Mouse (Mus musculus): ENCODE data around the gene Ulk4. TPM values are rescaled to one million over a fixed set of nuclear protein-coding genes. Genes with fewer than 3 reads are reported as not detected.

Gene Ulk4
- polyA plus RNA-seq, 1 experiment from 2014 or later: 198 TPM

GRCm38 (mm10) chr9:121030949-121031348 is 246.0 kb downstream of the Ulk4 start:
- peaks cover 5% of the 10 kb centered on the region for H3K4me1 ChIP-seq
- 59% methylated on average over 10 of the region's 10 CpGs for WGBS
- H3K9ac ChIP-seq: no peak overlapping the region
- H3K36me3 ChIP-seq: no peaks in the 10 kb centered on the region
- H3K4me3 ChIP-seq: no peak overlapping the region
- H3K4me2 ChIP-seq (replicated peaks): no peak overlapping the region
- ATAC-seq (ENCODE audit: insufficient number of reproducible peaks, insufficient read depth, low FRiP score, low TSS enrichment): no peak
- 0 out of 2 replicates have a peak, but pooled peaks cover 4% of the 10 kb centered on the region for H3K27me3 ChIP-seq
- H3K27ac ChIP-seq: no peak overlapping the region
- H3K9me3 ChIP-seq: no peaks in the 10 kb centered on the region

GRCm38 (mm10) chr9:121029786-121030185 is 247.2 kb downstream of the Ulk4 start:
- no peak overlapping the region for H3K4me3 ChIP-seq
- no peak overlapping the region for H3K4me2 ChIP-seq (replicated peaks)
- no peak overlapping the region for H3K27ac ChIP-seq
- H3K36me3 ChIP-seq: no peaks in the 10 kb centered on the region
- H3K27me3 ChIP-seq: 0 out of 2 replicates have a peak, but pooled peaks cover 4% of the 10 kb centered on the region
- H3K9ac ChIP-seq: no peak overlapping the region
- 48% methylated on average over 9 of the region's 9 CpGs for WGBS
- no peak for ATAC-seq (ENCODE audit: insufficient number of reproducible peaks, insufficient read depth, low FRiP score, low TSS enrichment)
- H3K4me1 ChIP-seq: peaks cover 5% of the 10 kb centered on the region
- H3K9me3 ChIP-seq: no peaks in the 10 kb centered on the region

GRCm38 (mm10) chr9:121023526-121024264 is 253.3 kb downstream of the Ulk4 start:
- no peak for ATAC-seq (ENCODE audit: insufficient number of reproducible peaks, insufficient read depth, low FRiP score, low TSS enrichment)
- Histone ChIP-seq H3K27me3 (no peaks in the 10 kb centered on the region), H3K4me1 (peaks cover 6% of the 10 kb centered on the region; the same call in 1 of the 2 replicates), H3K27ac (no peak overlapping the region), H3K36me3 (no peaks in the 10 kb centered on the region), H3K9me3 (no peaks in the 10 kb centered on the region), H3K4me3 (no peak overlapping the region), H3K9ac (no peak overlapping the region), H3K4me2 (replicated peaks) (no peak overlapping the region)
- 84% methylated on average over 14 of the region's 14 CpGs for whole genome bisulfite sequencing

- H3K27me3 ChIP-seq: no peaks in the 10 kb centered on the region; the same call in 1 of the 2 replicates
- no peak for ATAC-seq (ENCODE audit: insufficient number of reproducible peaks, insufficient read depth, low FRiP score, low TSS enrichment)
- no peak overlapping the region for H3K4me3 ChIP-seq
- H3K9me3 ChIP-seq: no peaks in the 10 kb centered on the region
- H3K27ac ChIP-seq: no peak overlapping the region
- 52% methylated on average over 11 of the region's 11 CpGs for WGBS
- H3K4me1 ChIP-seq: peaks cover 18% of the 10 kb centered on the region
- no peaks in the 10 kb centered on the region for H3K36me3 ChIP-seq
- no peak overlapping the region for H3K9ac ChIP-seq
- no peak overlapping the region for H3K4me2 ChIP-seq (replicated peaks)
These were observed 256.6 kb downstream of the Ulk4 start for GRCm38 (mm10) chr9:121020360-121020759.

GRCm38 (mm10) chr9:121019932-121020331 is 257.1 kb downstream of the Ulk4 start:
- ATAC-seq (ENCODE audit: insufficient number of reproducible peaks, insufficient read depth, low FRiP score, low TSS enrichment): no peak
- WGBS: 72% methylated on average over 13 of the region's 13 CpGs

GRCm38 (mm10) chr9:121018524-121019315 is 258.3 kb downstream of the Ulk4 start:
- WGBS: 92% methylated on average over 2 of the region's 2 CpGs
- no peak overlapping the region for H3K4me2 ChIP-seq (replicated peaks)
- H3K36me3 ChIP-seq: no peaks in the 10 kb centered on the region
- peaks cover 20% of the 10 kb centered on the region for H3K4me1 ChIP-seq
- H3K27me3 ChIP-seq: no peaks in the 10 kb centered on the region; the same call in 1 of the 2 replicates
- no peaks in the 10 kb centered on the region for H3K9me3 ChIP-seq
- H3K4me3 ChIP-seq: no peak overlapping the region
- no peak overlapping the region for H3K9ac ChIP-seq
- no peak overlapping the region for H3K27ac ChIP-seq
- ATAC-seq (ENCODE audit: insufficient number of reproducible peaks, insufficient read depth, low FRiP score, low TSS enrichment): no peak

More at GRCm38 (mm10) chr9:121019932-121020331, 257.1 kb downstream of the Ulk4 start:
- Histone ChIP-seq H3K4me1 (peaks cover 20% of the 10 kb centered on the region), H3K9ac (no peak overlapping the region), H3K27ac (no peak overlapping the region), H3K27me3 (no peaks in the 10 kb centered on the region; the same call in 1 of the 2 replicates), H3K9me3 (no peaks in the 10 kb centered on the region), H3K4me2 (replicated peaks) (no peak overlapping the region), H3K4me3 (no peak overlapping the region), H3K36me3 (no peaks in the 10 kb centered on the region)

GRCm38 (mm10) chr9:121015810-121016502 is 261.0 kb downstream of the Ulk4 start:
- ATAC-seq (ENCODE audit: insufficient number of reproducible peaks, insufficient read depth, low FRiP score, low TSS enrichment): no peak
- H3K9me3 ChIP-seq: no peaks in the 10 kb centered on the region
- no peaks in the 10 kb centered on the region; the same call in 1 of the 2 replicates for H3K27me3 ChIP-seq
- no peak overlapping the region for H3K9ac ChIP-seq
- 67% methylated on average over 11 of the region's 11 CpGs for WGBS
- no peak overlapping the region for H3K27ac ChIP-seq
- no peak overlapping the region for H3K4me3 ChIP-seq
- peaks cover 20% of the 10 kb centered on the region for H3K4me1 ChIP-seq
- H3K36me3 ChIP-seq: no peaks in the 10 kb centered on the region
- no peak overlapping the region for H3K4me2 ChIP-seq (replicated peaks)

- Histone ChIP-seq H3K36me3 (no peaks in the 10 kb centered on the region), H3K4me3 (no peak overlapping the region), H3K4me2 (replicated peaks) (no peak overlapping the region), H3K4me1 (peaks cover 19% of the 10 kb centered on the region; the same call in 1 of the 2 replicates), H3K9ac (no peak overlapping the region), H3K27ac (no peak overlapping the region), H3K27me3 (no peaks in the 10 kb centered on the region; the same call in 1 of the 2 replicates), H3K9me3 (no peaks in the 10 kb centered on the region)
- ATAC-seq (ENCODE audit: insufficient number of reproducible peaks, insufficient read depth, low FRiP score, low TSS enrichment): no peak
- 30% methylated on average over 4 of the region's 4 CpGs for WGBS
These were observed 265.5 kb downstream of the Ulk4 start for GRCm38 (mm10) chr9:121011540-121011939.

- 41% methylated on average over 3 of the region's 3 CpGs for WGBS
- no peak overlapping the region for H3K9ac ChIP-seq
- no peak overlapping the region for H3K4me2 ChIP-seq (replicated peaks)
- H3K9me3 ChIP-seq: no peaks in the 10 kb centered on the region
- no peak for ATAC-seq (ENCODE audit: insufficient number of reproducible peaks, insufficient read depth, low FRiP score, low TSS enrichment)
- H3K36me3 ChIP-seq: no peaks in the 10 kb centered on the region
- H3K4me1 ChIP-seq: peaks cover 14% of the 10 kb centered on the region; the same call in 1 of the 2 replicates
- H3K27ac ChIP-seq: no peak overlapping the region
- H3K27me3 ChIP-seq: no peaks in the 10 kb centered on the region; the same call in 1 of the 2 replicates
- H3K4me3 ChIP-seq: no peak overlapping the region
These were observed 266.5 kb downstream of the Ulk4 start for GRCm38 (mm10) chr9:121010544-121010943.

- Histone ChIP-seq H3K4me2 (replicated peaks) (no peak overlapping the region), H3K4me1 (peaks cover 22% of the 10 kb centered on the region; the same call in 1 of the 2 replicates), H3K27ac (no peak overlapping the region), H3K4me3 (no peak overlapping the region), H3K9me3 (no peaks in the 10 kb centered on the region), H3K36me3 (no peaks in the 10 kb centered on the region), H3K27me3 (no peaks in the 10 kb centered on the region), H3K9ac (no peak overlapping the region)
- ATAC-seq (ENCODE audit: insufficient number of reproducible peaks, insufficient read depth, low FRiP score, low TSS enrichment): no peak
- 82% methylated on average over 7 of the region's 7 CpGs for WGBS
These were observed 271.0 kb downstream of the Ulk4 start for GRCm38 (mm10) chr9:121005961-121006360.

Measured in embryonic facial prominence, embryonic 12.5 days (tissue).